Mouse (Mus musculus): ENCODE measurements at regions not wholly inside any gene's neighbourhood (a gene's known extent, or its start where the extent isn't known, plus 50 kb on each side); places are given as distances from the start of the nearest gene placed in this dataset.

- dilution Hi-C loops (cut with MboI; ENCODE audit: extremely low pct_ligation_motif_present, extremely low pct_unique_long_range_greater_than_20kb, low sequenced_read_pairs): no loop called here
Observed at GRCm38 (mm10) chr3:115467850-115468249, 247.0 kb downstream of the S1pr1 start.

GRCm38 (mm10) chr3:115462623-115463022, 252.2 kb downstream of the S1pr1 start:
- in situ Hi-C loops (cut with MboI; ENCODE audit: low pct_ligation_motif_present, low pct_unique_long_range_greater_than_20kb, low sequenced_read_pairs) (no loop called here), dilution Hi-C loops (cut with MboI; ENCODE audit: extremely low pct_ligation_motif_present, extremely low pct_unique_long_range_greater_than_20kb, low sequenced_read_pairs) (no loop called here)
- H3K4me2 ChIP-seq (ENCODE audit: insufficient read depth, low read depth, poor library complexity, severe bottlenecking): no peak overlapping the region
- H3K4me1 ChIP-seq (ENCODE audit: control insufficient read depth in 1 of 2, insufficient read depth in 2 of 2): no peaks in the 10 kb centered on the region
- H3K9me3 ChIP-seq (replicated peaks; ENCODE audit: low read length): no peaks in the 10 kb centered on the region
- H3K36me3 ChIP-seq (replicated peaks in 1 of 2; ENCODE audit: control insufficient read depth in 1 of 2, insufficient read depth in 1 of 2, low read length in 1 of 2): no peaks in the 10 kb centered on the region
- TF ChIP-seq ZMIZ1 (IDR thresholded peaks at IDR 0.05; ENCODE audit: low read depth, low read length) (no peak), CHD1 (IDR thresholded peaks at IDR 0.05; ENCODE audit: low read depth, low read length) (no peak), PAX5 (IDR thresholded peaks at IDR 0.05; ENCODE audit: low read length) (no peak), ZKSCAN1 (IDR thresholded peaks at IDR 0.05; ENCODE audit: borderline replicate concordance, low read depth, low read length) (no peak), RAD21 (IDR thresholded peaks at IDR 0.05; ENCODE audit: low read depth, low read length) (no peak), CHD2 (IDR thresholded peaks at IDR 0.05; ENCODE audit: low read length) (no peak), KAT2A (IDR thresholded peaks at IDR 0.05; ENCODE audit: insufficient replicate concordance, low read length) (no peak), JUND (conservative IDR thresholded peaks at IDR 0.05; ENCODE audit: low read depth, low read length) (no peak), MAX (IDR thresholded peaks at IDR 0.05; ENCODE audit: low read length) (no peak), MAZ (IDR thresholded peaks at IDR 0.05; ENCODE audit: low read depth, low read length) (no peak), USF1 (IDR thresholded peaks at IDR 0.05; ENCODE audit: low read depth, low read length) (no peak), EP300 (IDR thresholded peaks at IDR 0.05; ENCODE audit: low read length) (no peak), E2F4 (IDR thresholded peaks at IDR 0.05; ENCODE audit: insufficient replicate concordance, low read depth, low read length) (no peak), ZC3H11A (IDR thresholded peaks at IDR 0.05; ENCODE audit: low read depth, low read length) (no peak), RCOR1 (conservative IDR thresholded peaks at IDR 0.05; ENCODE audit: low read depth, low read length) (no peak), MXI1 (IDR thresholded peaks at IDR 0.05; ENCODE audit: low read depth, low read length) (no peak), USF2 (conservative IDR thresholded peaks at IDR 0.05; ENCODE audit: low read depth, low read length) (no peak), TCF12 (IDR thresholded peaks at IDR 0.05; ENCODE audit: low read depth, low read length) (no peak)
- H3K27ac ChIP-seq (ENCODE audit: insufficient read depth, low read depth): no peak overlapping the region
- no peaks in the 10 kb centered on the region for H3K79me2 ChIP-seq (replicated peaks; ENCODE audit: control insufficient read depth, extremely low read depth, insufficient read depth, poor library complexity, severe bottlenecking)
- DNase-seq (ENCODE audit: extremely low read depth): no peak
- no peak overlapping the region for H3K9ac ChIP-seq (ENCODE audit: insufficient read depth, low read depth)
- no peak overlapping the region for H3K4me3 ChIP-seq (replicated peaks in 1 of 3; ENCODE audit: low read depth in 2 of 3, low read length in 2 of 3, poor library complexity in 1 of 3)
- no peaks in the 10 kb centered on the region for H3K27me3 ChIP-seq (replicated peaks)

More at GRCm38 (mm10) chr3:115467850-115468249, 247.0 kb downstream of the S1pr1 start:
- H3K4me1 ChIP-seq (ENCODE audit: control insufficient read depth in 1 of 2, insufficient read depth in 2 of 2): no peaks in the 10 kb centered on the region
- H3K4me3 ChIP-seq (replicated peaks in 1 of 3; ENCODE audit: low read depth in 2 of 3, low read length in 2 of 3, poor library complexity in 1 of 3): no peak overlapping the region
- H3K27ac ChIP-seq (ENCODE audit: insufficient read depth, low read depth): no peak overlapping the region
- no peak overlapping the region for H3K9ac ChIP-seq (ENCODE audit: insufficient read depth, low read depth)
- H3K36me3 ChIP-seq (replicated peaks in 1 of 2; ENCODE audit: control insufficient read depth in 1 of 2, insufficient read depth in 1 of 2, low read length in 1 of 2): no peaks in the 10 kb centered on the region
- in situ Hi-C loops (cut with MboI; ENCODE audit: low pct_ligation_motif_present, low pct_unique_long_range_greater_than_20kb, low sequenced_read_pairs): no loop called here
- TF ChIP-seq GABPA (IDR thresholded peaks at IDR 0.05; ENCODE audit: insufficient replicate concordance, low read depth, low read length) (no peak), CHD1 (IDR thresholded peaks at IDR 0.05; ENCODE audit: low read depth, low read length) (no peak), JUN (IDR thresholded peaks at IDR 0.05; ENCODE audit: insufficient read depth, low read depth, low read length) (no peak), CTCF (conservative IDR thresholded peaks at IDR 0.05 in 1 of 2, IDR thresholded peaks at IDR 0.05 in 1 of 2; ENCODE audit: low read depth in 2 of 2, low read length in 2 of 2) (no peak), HCFC1 (IDR thresholded peaks at IDR 0.05; ENCODE audit: low read depth, low read length) (no peak), IRF4 (IDR thresholded peaks at IDR 0.05; ENCODE audit: low read depth, low read length) (no peak), E2F4 (IDR thresholded peaks at IDR 0.05; ENCODE audit: insufficient replicate concordance, low read depth, low read length) (no peak), ETS1 (conservative IDR thresholded peaks at IDR 0.05; ENCODE audit: low read depth, low read length) (no peak), POLR2AphosphoS2 (IDR thresholded peaks at IDR 0.05; ENCODE audit: low read depth, low read length) (no peak), SMC3 (IDR thresholded peaks at IDR 0.05; ENCODE audit: low read depth, low read length) (no peak), USF2 (conservative IDR thresholded peaks at IDR 0.05; ENCODE audit: low read depth, low read length) (no peak), RAD21 (IDR thresholded peaks at IDR 0.05; ENCODE audit: low read depth, low read length) (no peak), ZKSCAN1 (IDR thresholded peaks at IDR 0.05; ENCODE audit: borderline replicate concordance, low read depth, low read length) (no peak), PAX5 (IDR thresholded peaks at IDR 0.05; ENCODE audit: low read length) (no peak), RCOR1 (conservative IDR thresholded peaks at IDR 0.05; ENCODE audit: low read depth, low read length) (no peak), ZMIZ1 (IDR thresholded peaks at IDR 0.05; ENCODE audit: low read depth, low read length) (no peak), MXI1 (IDR thresholded peaks at IDR 0.05; ENCODE audit: low read depth, low read length) (no peak), NELFE (IDR thresholded peaks at IDR 0.05; ENCODE audit: low read depth, low read length) (no peak)
- H3K79me2 ChIP-seq (replicated peaks; ENCODE audit: control insufficient read depth, extremely low read depth, insufficient read depth, poor library complexity, severe bottlenecking): no peaks in the 10 kb centered on the region
- no peaks in the 10 kb centered on the region for H3K27me3 ChIP-seq (replicated peaks)
- DNase-seq (ENCODE audit: extremely low read depth): no peak
- no peaks in the 10 kb centered on the region for H3K9me3 ChIP-seq (replicated peaks; ENCODE audit: low read length)
- no peak overlapping the region for H3K4me2 ChIP-seq (ENCODE audit: insufficient read depth, low read depth, poor library complexity, severe bottlenecking)

All from CH12.LX (cell line).